9 mouse cellular contexts compared by ENCODE assay signal in the genomic region with DNA sequence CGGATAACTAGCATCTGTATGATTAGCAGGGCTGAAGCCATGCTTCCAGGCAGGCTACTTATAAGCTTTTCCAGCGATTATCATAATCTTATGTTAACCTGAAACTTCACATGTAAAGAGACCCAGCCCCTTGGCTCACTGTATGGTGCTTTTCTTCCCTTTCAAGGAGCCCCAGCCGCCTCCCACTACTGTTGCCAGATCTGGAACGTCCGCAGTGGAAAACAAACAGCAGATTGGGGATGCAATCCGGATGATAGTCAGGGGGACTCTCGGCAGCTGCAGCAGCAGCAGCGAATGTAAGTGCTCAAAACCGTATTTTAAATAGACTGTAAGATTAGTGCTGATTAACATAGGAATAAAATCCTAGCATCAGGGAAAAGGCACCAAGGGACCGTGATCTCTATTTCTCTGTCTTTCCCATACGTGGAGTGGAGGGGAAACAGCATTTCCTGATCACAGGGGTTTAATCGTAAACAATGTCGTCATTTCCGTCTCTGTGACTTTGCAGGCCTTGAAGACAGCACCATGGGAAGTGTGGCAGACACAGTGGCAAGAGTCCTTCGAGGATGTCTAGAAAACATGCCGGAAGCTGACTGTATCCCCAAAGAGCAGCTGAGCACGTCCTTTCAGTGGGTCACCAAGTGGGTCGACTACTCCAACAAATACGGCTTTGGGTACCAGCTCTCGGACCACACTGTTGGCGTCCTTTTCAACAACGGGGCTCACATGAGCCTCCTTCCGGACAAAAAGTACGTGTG. TPM values are rescaled to one million over a fixed set of nuclear protein-coding genes. Genes with fewer than 3 reads are reported as not detected.
DNase-seq lines count a peak whose midpoint lies in the region; ATAC-seq lines count a peak whose summit lies in the region.
"Had no signal": no experiment of that assay in that cellular context is flagged by ENCODE, and none has a peak within 500 bp of the region (broad histone marks: within the 10 kb centered on the region; RNA-seq: fewer than 3 reads in every experiment).

No protein-coding gene starts in this region.

- H3K9me3 ChIP-seq in limb, embryonic 12.5 days, result 0 out of 2 replicates have a peak, but pooled peaks cover 5% of the 10 kb centered on the region
- H3K9me3 ChIP-seq in limb, embryonic 10.5 days (replicated peaks), result no peaks in the 10 kb centered on the region
- H3K9me3 ChIP-seq in heart, embryonic 10.5 days, result no peaks in the 10 kb centered on the region
- no peaks in the 10 kb centered on the region for H3K9me3 ChIP-seq in neural tube, embryonic 14.5 days (ENCODE audit: control insufficient read depth, low read length)

- no peak overlapping the region for H3K27ac ChIP-seq in limb, embryonic 12.5 days
- H3K27ac ChIP-seq in limb, embryonic 10.5 days, result no peak overlapping the region
- H3K27ac ChIP-seq in heart, embryonic 10.5 days, result no peak overlapping the region; the same call in 1 of the 2 replicates
- no peak overlapping the region for H3K27ac ChIP-seq in neural tube, embryonic 14.5 days (ENCODE audit: low read depth, low read length)

- peaks cover 15% of the 10 kb centered on the region; the same call in 1 of the 2 replicates for H3K4me1 ChIP-seq in limb, embryonic 12.5 days (replicated peaks)
- H3K4me1 ChIP-seq in limb, embryonic 10.5 days, result peaks cover 33% of the 10 kb centered on the region
- H3K4me1 ChIP-seq in heart, embryonic 10.5 days, result peaks cover 10% of the 10 kb centered on the region
- H3K4me1 ChIP-seq in neural tube, embryonic 14.5 days (ENCODE audit: control insufficient read depth, insufficient read depth, low read length), result 0 out of 2 replicates have a peak, but pooled peaks cover 6% of the 10 kb centered on the region

- WGBS in limb, embryonic 12.5 days, result 77% methylated on average over 24 of the region's 24 CpGs
- WGBS in limb, embryonic 10.5 days, result 85% methylated on average over 24 of the region's 24 CpGs
- 63% methylated on average over 24 of the region's 24 CpGs for WGBS in heart, embryonic 10.5 days
- WGBS in neural tube, embryonic 14.5 days, result 75% methylated on average over 24 of the region's 24 CpGs

- H3K9ac ChIP-seq in limb, embryonic 12.5 days (replicated peaks), result no peak overlapping the region
- no peak overlapping the region for H3K9ac ChIP-seq in neural tube, embryonic 14.5 days (replicated peaks; ENCODE audit: low read depth, low read length)

- ATAC-seq in limb, embryonic 12.5 days (ENCODE audit: insufficient number of reproducible peaks, insufficient read depth, low FRiP score, low TSS enrichment, low read depth), result no peak
- no peak for ATAC-seq in neural tube, embryonic 14.5 days (ENCODE audit: low read depth)

- no peak for DNase-seq in limb, embryonic 10.5 days (ENCODE audit: low spot score)
- no peak for DNase-seq in heart, embryonic 10.5 days (ENCODE audit: low spot score)
- DNase-seq in kidney, postnatal 14 days, result peak; percentile 32
- DNase-seq in cerebellum, postnatal 14 days, result no peak
- no peak for DNase-seq in embryo, embryonic 10 days (ENCODE audit: low spot score)
- DNase-seq in layer of hippocampus, adult 9-11 months, result no peak
- DNase-seq: cerebellum, adult 8-10 months had no signal

- H3K4me2 ChIP-seq in limb, embryonic 12.5 days, result peak overlapping the region; percentile 95
- H3K4me2 ChIP-seq in neural tube, embryonic 14.5 days (ENCODE audit: low read depth, low read length), result peak overlapping the region; percentile 31; the same call in 1 of the 2 replicates

- H3K36me3 ChIP-seq in limb, embryonic 12.5 days, result peaks cover 49% of the 10 kb centered on the region
- peaks cover 44% of the 10 kb centered on the region for H3K36me3 ChIP-seq in limb, embryonic 10.5 days
- H3K36me3 ChIP-seq in heart, embryonic 10.5 days, result peaks cover 52% of the 10 kb centered on the region
- H3K36me3 ChIP-seq in neural tube, embryonic 14.5 days (ENCODE audit: control insufficient read depth, insufficient read depth, low read length), result peaks cover 23% of the 10 kb centered on the region; the same call in 1 of the 2 replicates

- H3K27me3 ChIP-seq in limb, embryonic 12.5 days, result no peaks in the 10 kb centered on the region
- no peaks in the 10 kb centered on the region for H3K27me3 ChIP-seq in limb, embryonic 10.5 days (ENCODE audit: low read depth, poor library complexity, severe bottlenecking)
- no peaks in the 10 kb centered on the region for H3K27me3 ChIP-seq in heart, embryonic 10.5 days (ENCODE audit: insufficient read depth, poor library complexity, severe bottlenecking)
- no peaks in the 10 kb centered on the region for H3K27me3 ChIP-seq in neural tube, embryonic 14.5 days (ENCODE audit: control insufficient read depth, insufficient read depth, low read length)

- peak overlapping the region; percentile 21 for H3K4me3 ChIP-seq in limb, embryonic 12.5 days (replicated peaks)
- H3K4me3 ChIP-seq in limb, embryonic 10.5 days, result no peak overlapping the region
- peak overlapping the region; percentile 33 for H3K4me3 ChIP-seq in heart, embryonic 10.5 days
- peak overlapping the region; percentile 12 for H3K4me3 ChIP-seq in neural tube, embryonic 14.5 days (ENCODE audit: low read depth, low read length)

RNA-seq across cellular contexts. Expression of a gene that starts 3.8 kb away (rescaled TPM):
- 160 and 168 TPM in 2 replicates for polyA plus RNA-seq in limb, embryonic 12.5 days (2016; fragmentation: Nextera tagmentation; extraction: Ambion mirVana)
- polyA plus RNA-seq in limb, embryonic 10.5 days (2016; fragmentation: Nextera tagmentation; extraction: Ambion mirVana), result 73.9 and 85.7 TPM in 2 replicates
- 101 and 121 TPM in 2 replicates for polyA plus RNA-seq in heart, embryonic 10.5 days (2016; fragmentation: Nextera tagmentation; extraction: Ambion mirVana)
- 129 and 147 TPM in 2 replicates for polyA plus RNA-seq in neural tube, embryonic 14.5 days (2014; fragmentation: Nextera tagmentation; extraction: Ambion mirVana)

RNA-seq across cellular contexts. Expression of a gene that starts 41.7 kb away (rescaled TPM):
- 0.10 and 0.27 TPM in 2 replicates for polyA plus RNA-seq in limb, embryonic 12.5 days (2016; fragmentation: Nextera tagmentation; extraction: Ambion mirVana)
- 0.11 and 0.21 TPM in 2 replicates for polyA plus RNA-seq in limb, embryonic 10.5 days (2016; fragmentation: Nextera tagmentation; extraction: Ambion mirVana)
- polyA plus RNA-seq in heart, embryonic 10.5 days (2016; fragmentation: Nextera tagmentation; extraction: Ambion mirVana), result 0.16 TPM in 1 of 2 replicates, not detected in the other
- not detected in 2 replicates for polyA plus RNA-seq in neural tube, embryonic 14.5 days (2014; fragmentation: Nextera tagmentation; extraction: Ambion mirVana)
